Mouse (Mus musculus): ENCODE measurements at regions not wholly inside any gene's neighbourhood (a gene's known extent, or its start where the extent isn't known, plus 50 kb on each side); places are given as distances from the start of the nearest gene placed in this dataset.

DNA sequence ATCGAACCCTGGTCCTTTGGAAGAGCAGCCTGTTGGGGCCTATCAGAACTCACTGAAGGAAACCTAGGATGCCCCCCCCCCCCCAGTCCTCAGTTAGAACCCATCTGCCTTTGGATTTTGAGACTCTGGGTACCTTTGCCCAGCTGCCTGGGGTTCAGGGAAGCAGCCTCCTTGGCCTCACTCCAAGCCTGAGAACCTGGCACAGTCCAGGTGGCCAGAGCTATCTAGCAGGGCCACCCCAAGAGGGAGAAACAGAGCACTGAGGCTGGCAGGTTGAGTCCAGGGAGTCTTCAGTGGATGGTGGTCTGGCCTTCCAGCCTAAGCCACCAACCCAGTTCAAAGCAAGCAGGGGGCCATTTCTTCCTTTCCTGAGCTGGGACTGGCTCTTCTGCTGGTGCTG lies 100.2 kb downstream of the Cstad start:
- peaks cover 45% of the 10 kb centered on the region for H3K27me3 ChIP-seq
- no peak overlapping the region for H3K9ac ChIP-seq
- no peaks in the 10 kb centered on the region for H3K36me3 ChIP-seq
- H3K27ac ChIP-seq, result no peak overlapping the region
- 0 out of 2 replicates have a peak, but pooled peaks cover 3% of the 10 kb centered on the region for H3K9me3 ChIP-seq (replicated peaks)
- 36% methylated on average over 1 of the region's 1 CpGs for WGBS (ENCODE audit: insufficient replicate concordance)
- ATAC-seq (ENCODE audit: low read depth), result no peak
- no peak overlapping the region for H3K4me3 ChIP-seq (replicated peaks)
- peaks cover 37% of the 10 kb centered on the region for H3K4me1 ChIP-seq (replicated peaks)
- no peak overlapping the region for H3K4me2 ChIP-seq
- DNase-seq, result no peak

DNA sequence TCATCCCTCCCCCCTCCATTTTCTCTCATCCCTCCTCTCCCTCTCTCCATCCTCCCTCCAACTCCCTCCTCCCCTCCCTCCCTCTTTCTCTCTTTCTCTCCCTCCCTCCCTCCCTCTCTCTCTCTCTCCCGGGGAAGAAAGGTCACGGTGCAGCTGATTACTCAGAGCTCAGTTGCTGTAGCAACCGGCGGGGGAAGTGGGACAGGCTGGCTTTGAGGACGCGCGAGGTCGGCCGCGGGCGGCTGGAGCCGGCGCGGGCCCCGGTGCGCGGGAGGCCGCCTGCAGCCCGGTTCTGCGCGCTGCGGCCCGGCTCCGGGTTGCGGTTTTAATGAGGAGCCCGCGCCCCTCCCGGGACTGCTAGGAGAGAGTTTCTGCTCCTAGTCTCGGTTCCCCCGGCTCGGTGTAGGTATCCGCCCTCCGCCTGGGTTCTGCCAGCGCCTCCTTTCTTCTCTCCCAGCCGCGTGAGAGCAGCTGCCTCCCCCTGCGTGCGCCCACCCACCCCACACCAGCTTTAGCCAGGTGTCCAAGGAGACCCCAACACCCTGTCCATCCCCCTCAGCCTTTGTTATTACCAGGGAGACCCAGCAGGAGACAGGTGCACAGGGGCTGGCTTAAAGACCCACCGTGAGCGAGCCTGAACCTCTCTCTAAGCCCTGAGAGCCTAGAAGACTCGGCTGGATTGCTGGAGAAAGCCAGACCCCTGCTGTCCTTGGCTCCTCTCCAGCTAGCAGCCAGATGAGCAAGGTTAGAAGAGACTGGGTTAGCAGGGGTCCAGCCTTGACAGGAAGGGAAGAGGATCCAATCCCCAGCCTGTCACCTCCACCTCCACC lies 98.6 kb downstream of the Cstad start:
- H3K4me2 ChIP-seq, result peak overlapping the region; percentile 55
- peak overlapping the region; percentile 54; the same call in 1 of the 2 replicates for H3K27ac ChIP-seq
- no peaks in the 10 kb centered on the region for H3K36me3 ChIP-seq
- ATAC-seq (ENCODE audit: low read depth), result peak; percentile 48; the same call in 1 of the 2 replicates
- H3K9ac ChIP-seq, result peak overlapping the region; percentile 47; the same call in 1 of the 2 replicates
- 0 out of 2 replicates have a peak, but pooled peaks cover 3% of the 10 kb centered on the region for H3K9me3 ChIP-seq (replicated peaks)
- H3K4me1 ChIP-seq (replicated peaks), result peaks cover 33% of the 10 kb centered on the region
- DNase-seq, result no peak
- WGBS (ENCODE audit: insufficient replicate concordance), result 2% methylated on average over 41 of the region's 41 CpGs
- peak overlapping the region; percentile 45 for H3K4me3 ChIP-seq (replicated peaks)
- peaks cover 45% of the 10 kb centered on the region for H3K27me3 ChIP-seq

- Histone ChIP-seq H3K4me2 (peak overlapping the region; percentile 5; the same call in 1 of the 2 replicates), H3K4me3 (replicated peaks) (no peak overlapping the region), H3K9ac (no peak overlapping the region), H3K27ac (peak overlapping the region; percentile 59), H3K4me1 (replicated peaks) (peaks cover 29% of the 10 kb centered on the region), H3K36me3 (no peaks in the 10 kb centered on the region), H3K9me3 (replicated peaks) (0 out of 2 replicates have a peak, but pooled peaks cover 3% of the 10 kb centered on the region), H3K27me3 (peaks cover 46% of the 10 kb centered on the region)
- ATAC-seq (ENCODE audit: low read depth) (no peak), DNase-seq (no peak)
- WGBS (ENCODE audit: insufficient replicate concordance), result 6% methylated on average over 13 of the region's 13 CpGs
These were observed 97.8 kb downstream of the Cstad start for GRCm38 (mm10) chr2:30692561-30693205.

GRCm38 (mm10) chr2:30691857-30692560 lies 97.2 kb downstream of the Cstad start:
- no peak overlapping the region for H3K9ac ChIP-seq
- ATAC-seq (ENCODE audit: low read depth), result no peak

GRCm38 (mm10) chr2:30690925-30691856 lies 96.4 kb downstream of the Cstad start:
- Histone ChIP-seq H3K4me2 (no peak overlapping the region), H3K9me3 (replicated peaks) (no peaks in the 10 kb centered on the region), H3K4me1 (replicated peaks) (peaks cover 37% of the 10 kb centered on the region), H3K27ac (peak overlapping the region; percentile 59), H3K9ac (no peak overlapping the region), H3K4me3 (replicated peaks) (no peak overlapping the region), H3K36me3 (no peaks in the 10 kb centered on the region), H3K27me3 (peaks cover 56% of the 10 kb centered on the region)
- DNase-seq (no peak), ATAC-seq (ENCODE audit: low read depth) (no peak)
- 64% methylated on average over 17 of the region's 17 CpGs for WGBS (ENCODE audit: insufficient replicate concordance)

More at GRCm38 (mm10) chr2:30691857-30692560, 97.2 kb downstream of the Cstad start:
- H3K4me3 ChIP-seq (replicated peaks), result no peak overlapping the region
- H3K36me3 ChIP-seq, result no peaks in the 10 kb centered on the region
- DNase-seq, result no peak
- H3K9me3 ChIP-seq (replicated peaks), result 0 out of 2 replicates have a peak, but pooled peaks cover 3% of the 10 kb centered on the region
- H3K4me1 ChIP-seq (replicated peaks), result peaks cover 32% of the 10 kb centered on the region
- 32% methylated on average over 11 of the region's 11 CpGs for WGBS (ENCODE audit: insufficient replicate concordance)
- H3K4me2 ChIP-seq, result no peak overlapping the region
- peaks cover 53% of the 10 kb centered on the region for H3K27me3 ChIP-seq
- H3K27ac ChIP-seq, result peak overlapping the region; percentile 59

GRCm38 (mm10) chr2:30690307-30690706 lies 95.5 kb downstream of the Cstad start:
- WGBS (ENCODE audit: insufficient replicate concordance), result 47% methylated on average over 11 of the region's 11 CpGs
- peaks cover 57% of the 10 kb centered on the region for H3K27me3 ChIP-seq
- ATAC-seq (ENCODE audit: low read depth), result 0 out of 2 replicates have a peak, but pooled peaks have one; percentile 39
- H3K4me1 ChIP-seq (replicated peaks), result peaks cover 40% of the 10 kb centered on the region
- no peak overlapping the region for H3K9ac ChIP-seq
- H3K36me3 ChIP-seq, result no peaks in the 10 kb centered on the region
- no peak for DNase-seq
- H3K27ac ChIP-seq, result peak overlapping the region; percentile 37
- H3K9me3 ChIP-seq (replicated peaks), result no peaks in the 10 kb centered on the region
- no peak overlapping the region for H3K4me3 ChIP-seq (replicated peaks)
- H3K4me2 ChIP-seq, result no peak overlapping the region

- no peak overlapping the region for H3K27ac ChIP-seq
- H3K4me1 ChIP-seq (replicated peaks), result peaks cover 33% of the 10 kb centered on the region
- DNase-seq (no peak), ATAC-seq (ENCODE audit: low read depth) (no peak)
- no peak overlapping the region for H3K4me2 ChIP-seq
- WGBS (ENCODE audit: insufficient replicate concordance), result 55% methylated on average over 4 of the region's 4 CpGs
- no peak overlapping the region for H3K9ac ChIP-seq
- no peak overlapping the region for H3K4me3 ChIP-seq (replicated peaks)
- no peaks in the 10 kb centered on the region for H3K36me3 ChIP-seq
- H3K9me3 ChIP-seq (replicated peaks), result no peaks in the 10 kb centered on the region
- H3K27me3 ChIP-seq, result peaks cover 40% of the 10 kb centered on the region
These were observed 93.6 kb downstream of the Cstad start for GRCm38 (mm10) chr2:30688402-30688801.

GRCm38 (mm10) chr2:30687121-30687551 lies 92.3 kb downstream of the Cstad start:
- Histone ChIP-seq H3K4me2 (no peak overlapping the region), H3K36me3 (no peaks in the 10 kb centered on the region), H3K9ac (no peak overlapping the region), H3K4me1 (replicated peaks) (peaks cover 31% of the 10 kb centered on the region), H3K9me3 (replicated peaks) (no peaks in the 10 kb centered on the region), H3K27ac (peak overlapping the region; percentile 18; the same call in 1 of the 2 replicates), H3K27me3 (peaks cover 27% of the 10 kb centered on the region), H3K4me3 (replicated peaks) (no peak overlapping the region)
- 33% methylated on average over 23 of the region's 23 CpGs for WGBS (ENCODE audit: insufficient replicate concordance)
- ATAC-seq (ENCODE audit: low read depth) (no peak), DNase-seq (no peak)

GRCm38 (mm10) chr2:30686359-30686758 lies 91.5 kb downstream of the Cstad start:
- no peaks in the 10 kb centered on the region for H3K36me3 ChIP-seq
- peaks cover 20% of the 10 kb centered on the region for H3K27me3 ChIP-seq
- DNase-seq (no peak), ATAC-seq (ENCODE audit: low read depth) (no peak)
- H3K27ac ChIP-seq, result no peak overlapping the region; the same call in 1 of the 2 replicates
- H3K9me3 ChIP-seq (replicated peaks), result no peaks in the 10 kb centered on the region
- H3K4me3 ChIP-seq (replicated peaks), result no peak overlapping the region
- H3K4me1 ChIP-seq (replicated peaks), result peaks cover 26% of the 10 kb centered on the region
- no peak overlapping the region for H3K4me2 ChIP-seq
- 68% methylated on average over 6 of the region's 6 CpGs for WGBS (ENCODE audit: insufficient replicate concordance)
- H3K9ac ChIP-seq, result no peak overlapping the region

DNA sequence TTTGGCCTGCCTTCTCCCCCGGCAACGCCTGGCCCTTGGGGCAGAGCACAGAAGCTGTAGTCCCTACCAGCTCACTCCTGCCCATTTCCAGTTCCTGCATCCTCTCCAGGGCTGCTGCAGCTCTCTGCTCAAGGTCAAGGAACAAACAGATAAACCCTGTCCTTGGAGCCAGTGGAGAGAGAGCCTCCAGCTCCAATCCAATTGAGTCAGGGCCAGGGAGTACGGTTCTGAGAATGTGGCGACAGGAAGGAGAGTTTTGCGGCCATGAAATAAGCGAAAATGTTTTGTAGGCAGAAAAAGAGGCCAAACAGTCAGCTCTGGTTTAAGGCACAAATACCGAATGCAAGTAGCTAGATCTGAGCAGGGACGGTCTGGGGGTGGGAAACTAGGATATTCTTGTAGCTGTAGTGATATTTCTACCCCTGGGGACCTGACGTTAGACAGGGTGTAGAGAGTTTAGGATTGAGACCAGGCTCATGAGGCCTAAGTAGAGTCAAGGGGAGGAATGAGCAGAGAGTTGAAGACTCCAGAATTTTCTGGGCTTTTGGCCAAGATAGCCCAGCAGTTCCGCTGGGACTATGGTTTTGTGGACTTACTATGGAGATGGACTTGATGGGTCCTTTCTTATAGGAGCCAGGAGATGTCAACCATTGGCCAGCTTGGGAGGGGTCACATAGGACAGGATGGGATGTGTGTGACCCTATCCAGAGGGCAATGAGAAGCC lies 90.5 kb downstream of the Cstad start:
- 61% methylated on average over 10 of the region's 10 CpGs for WGBS (ENCODE audit: insufficient replicate concordance)
- no peak overlapping the region for H3K9ac ChIP-seq
- no peaks in the 10 kb centered on the region for H3K9me3 ChIP-seq (replicated peaks)
- no peak for ATAC-seq (ENCODE audit: low read depth)
- no peaks in the 10 kb centered on the region for H3K36me3 ChIP-seq
- H3K27me3 ChIP-seq, result peaks cover 17% of the 10 kb centered on the region
- DNase-seq, result no peak
- no peak overlapping the region for H3K4me2 ChIP-seq
- peaks cover 20% of the 10 kb centered on the region for H3K4me1 ChIP-seq (replicated peaks)
- peak overlapping the region; percentile 61 for H3K27ac ChIP-seq
- H3K4me3 ChIP-seq (replicated peaks), result no peak overlapping the region
